Mouse (Mus musculus) limb, embryonic 14.5 days (tissue): ENCODE results near the gene Tnfsf12. TPM values are rescaled to one million over a fixed set of nuclear protein-coding genes. Genes with fewer than 3 reads are reported as not detected.
A peak's percentile ranks its signal among the peaks of the same experiment; 100 is the strongest.

ENCODE experiments used
- ATAC-seq: fragments of 200-750 bp; cut with Nextera tagmentation; 2 replicates; pipeline ENCODE4 v1.8.0; 2017; ENCODE audit warnings: low read depth, moderate number of reproducible peaks, moderate TSS enrichment; ENCODE audit not compliant: low FRiP score
- DNase-seq: peaks from one replicate; pipeline ENCODE4 v3.0.0-alpha.2; 2015; ENCODE audit warnings: low spot score
- H3K27ac ChIP-seq: fragments of 300-500 bp; sonication (generic); replicated peaks from 2 replicates; pipeline ENCODE4 v1.5.1; 2014; ENCODE audit warnings: low read depth, mild to moderate bottlenecking, low read length, moderate library complexity, mixed read lengths
- H3K27me3 ChIP-seq: fragments of 300-500 bp; sonication (generic); 2 replicates; pipeline ENCODE4 v1.6.1; 2014; ENCODE audit warnings: low read length, mixed read lengths; ENCODE audit not compliant: control insufficient read depth, insufficient read depth
- H3K36me3 ChIP-seq: fragments of 300-500 bp; sonication (generic); 2 replicates; pipeline ENCODE4 v1.6.1; 2014; ENCODE audit warnings: mild to moderate bottlenecking, low read length, moderate library complexity, mixed read lengths; ENCODE audit not compliant: control insufficient read depth, insufficient read depth
- H3K4me1 ChIP-seq: fragments of 300-500 bp; sonication (generic); 2 replicates; pipeline ENCODE4 v1.6.1; 2014; ENCODE audit warnings: antibody characterized with exemption, low read length, mixed read lengths; ENCODE audit not compliant: control insufficient read depth, insufficient read depth
- H3K4me2 ChIP-seq: fragments of 300-500 bp; sonication (generic); replicated peaks from 2 replicates; pipeline ENCODE4 v1.6.1; 2014; ENCODE audit warnings: low read depth, mild to moderate bottlenecking, low read length, moderate library complexity; ENCODE audit not compliant: severe bottlenecking
- H3K4me3 ChIP-seq: fragments of 300-500 bp; sonication (generic); replicated peaks from 2 replicates; pipeline ENCODE4 v1.5.1; 2014; ENCODE audit warnings: low read length
- H3K9ac ChIP-seq: fragments of 300-500 bp; sonication (generic); 2 replicates; pipeline ENCODE4 v1.6.1; 2014; ENCODE audit warnings: mild to moderate bottlenecking, low read depth, low read length, moderate library complexity; ENCODE audit not compliant: severe bottlenecking
- H3K9me3 ChIP-seq: fragments of 300-500 bp; sonication (generic); 2 replicates; pipeline ENCODE4 v1.6.1; 2016; ENCODE audit warnings: low read length; ENCODE audit not compliant: control insufficient read depth
- POLR2A ChIP-seq: fragments of 200-500 bp; IDR thresholded peaks from 2 replicates; pipeline ENCODE4 v1.8.0; 2012; ENCODE audit warnings: inconsistent platforms, mild to moderate bottlenecking, moderate library complexity, borderline replicate concordance; ENCODE audit not compliant: insufficient read depth, insufficient read length; ENCODE audit errors: extremely low read depth
- WGBS: fragments of 180-500 bp; shearing (Covaris S2); extraction: QIAGEN DNeasy Blood & Tissue Kit; methylation state at CpG from one replicate; pipeline ENCODE4 v1.1.7; 2014; 5-methylcytosine and 5-hydroxymethylcytosine counted together
- polyA plus RNA-seq, 2 experiments: library from polyadenylated mRNA; depleted of rRNA in 1 of 2; stranded (reverse) in 1 of 2; unstranded in 1 of 2; fragments of >200 nt; fragmentation: Nextera tagmentation in 1 of 2; extraction: Ambion mirVana in 1 of 2; gene quantifications; 2 replicates each; pipeline versions ENCODE4 v1.2.1 to v1.2.3; 2012 to 2014

Gene Tnfsf12
- polyA plus RNA-seq, 2 experiments, result 13.7 to 22.9 TPM

DNA sequence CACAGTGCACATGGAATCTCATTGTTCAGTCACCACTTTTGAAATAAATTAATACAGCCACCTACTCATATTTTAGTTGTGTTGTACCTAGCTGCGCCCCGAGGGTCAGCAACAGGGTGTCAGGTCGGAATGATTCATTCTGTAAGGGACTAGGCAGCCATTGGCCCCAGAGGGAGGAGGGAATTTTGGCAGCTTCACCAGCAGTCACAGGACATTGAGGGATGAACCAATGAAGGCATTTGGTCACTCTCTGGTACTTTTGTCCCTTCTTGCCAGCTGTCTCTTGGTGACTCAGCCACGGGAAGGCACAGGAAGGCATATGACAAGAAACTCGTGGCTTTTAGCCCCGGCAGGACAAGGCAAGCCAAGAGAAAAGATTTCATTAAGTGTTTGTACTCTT is 31.9 kb downstream of the Tnfsf12 start:
- no peak overlapping the region for H3K4me2 ChIP-seq

DNA sequence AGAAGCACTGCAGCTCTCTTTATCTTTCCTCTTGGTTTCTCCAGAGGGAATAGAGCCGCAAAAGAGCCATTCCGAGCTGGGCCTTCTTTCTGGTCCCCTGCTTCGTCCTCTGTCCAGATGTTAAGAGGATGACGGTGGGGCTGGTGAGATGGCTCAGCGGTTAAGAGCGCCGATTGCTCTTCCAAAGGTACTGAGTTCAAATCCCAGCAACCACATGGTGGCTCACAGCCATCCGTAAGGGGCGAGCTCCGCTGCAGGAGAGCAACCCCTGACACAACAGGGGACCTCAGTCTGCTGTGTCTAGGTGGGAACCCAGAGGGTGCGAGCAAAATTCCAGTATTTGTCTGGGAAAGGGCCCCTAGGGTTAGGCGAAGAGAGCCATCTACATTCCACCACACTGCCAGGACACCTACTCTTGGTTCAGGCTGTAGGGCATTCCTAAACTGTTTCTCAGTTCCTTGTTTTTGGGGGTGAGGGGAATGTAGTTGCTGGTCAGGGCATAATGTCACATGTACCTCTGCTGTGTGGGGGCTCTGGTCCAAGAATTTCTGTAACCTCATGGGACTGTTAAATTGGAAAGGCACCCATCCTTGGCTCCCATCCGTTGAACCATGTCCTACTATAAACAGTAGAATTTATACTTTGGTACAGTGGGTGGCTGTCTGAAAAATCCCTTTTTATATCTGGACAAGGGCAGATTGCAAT is 32.5 kb downstream of the Tnfsf12 start:
- peak overlapping the region; percentile 64 for H3K9ac ChIP-seq
- no peak for DNase-seq
- peaks cover 10% of the 10 kb centered on the region for H3K4me1 ChIP-seq
- H3K27ac ChIP-seq, result peak overlapping the region; percentile 93
- H3K9me3 ChIP-seq, result no peaks in the 10 kb centered on the region
- H3K27me3 ChIP-seq, result no peaks in the 10 kb centered on the region
- WGBS, result 71% methylated on average over 13 of the region's 13 CpGs
- H3K36me3 ChIP-seq, result peaks cover 64% of the 10 kb centered on the region
- no peak for ATAC-seq
- TF ChIP-seq POLR2A, result no peak
- peak overlapping the region; percentile 52 for H3K4me2 ChIP-seq
- peak overlapping the region; percentile 54 for H3K4me3 ChIP-seq

More for the DNA sequence above, 31.9 kb downstream of the Tnfsf12 start:
- no peaks in the 10 kb centered on the region for H3K27me3 ChIP-seq
- peaks cover 64% of the 10 kb centered on the region for H3K36me3 ChIP-seq
- no peak overlapping the region; the same call in 1 of the 2 replicates for H3K27ac ChIP-seq
- no peaks in the 10 kb centered on the region for H3K9me3 ChIP-seq
- no peak overlapping the region for H3K4me3 ChIP-seq
- 84% methylated on average over 6 of the region's 6 CpGs for WGBS
- peaks cover 10% of the 10 kb centered on the region for H3K4me1 ChIP-seq
- no peak overlapping the region for H3K9ac ChIP-seq
- TF ChIP-seq POLR2A, result no peak
- ATAC-seq (no peak), DNase-seq (no peak)

GRCm38 (mm10) chr11:69662213-69662966 is 33.3 kb downstream of the Tnfsf12 start, which contains the start of gene Mpdu1:
Gene Mpdu1 (minus strand): TSS chr11:69662642.
- peak within 1 kb of the TSS; percentile 64 for H3K9ac ChIP-seq
- peak; percentile 94 for DNase-seq
- H3K4me2 ChIP-seq, result peak within 1 kb of the TSS; percentile 52
- H3K27ac ChIP-seq, result peak within 1 kb of the TSS; percentile 93
- peaks cover 10% of the 10 kb centered on the region for H3K4me1 ChIP-seq
- WGBS, result under 1% methylated on average over 48 of the region's 48 CpGs
- peak; percentile 90; the same call in 1 of the 2 replicates for TF ChIP-seq POLR2A
- no peaks in the 10 kb centered on the region for H3K27me3 ChIP-seq
- peak within 1 kb of the TSS; percentile 54 for H3K4me3 ChIP-seq
- H3K9me3 ChIP-seq, result no peaks in the 10 kb centered on the region
- ATAC-seq, result peak; percentile 92
- H3K36me3 ChIP-seq, result peaks cover 64% of the 10 kb centered on the region

- ATAC-seq, result no peak
Observed at GRCm38 (mm10) chr11:69661221-69661881, 34.3 kb downstream of the Tnfsf12 start.

DNA sequence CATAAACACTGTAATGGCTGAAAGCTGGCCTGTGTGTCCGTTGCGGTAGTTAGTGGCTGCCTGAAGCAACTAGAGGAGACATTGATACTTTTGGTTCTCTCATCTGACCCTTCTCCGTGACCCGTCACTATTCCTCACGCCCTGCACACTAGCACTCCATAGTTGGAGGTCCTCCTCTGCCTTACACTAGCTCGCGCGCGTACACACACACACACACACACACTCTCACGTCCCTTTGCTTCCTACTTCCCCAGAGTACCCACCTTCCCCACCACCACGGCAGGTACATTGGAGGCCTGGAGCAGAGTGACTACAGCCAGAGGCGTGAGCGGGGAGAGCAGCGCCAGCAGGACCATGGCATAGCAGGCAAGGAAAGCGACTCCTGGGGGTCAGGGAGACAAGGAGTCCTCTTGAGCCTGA is 38.2 kb downstream of the Tnfsf12 start:
- no peaks in the 10 kb centered on the region for H3K27me3 ChIP-seq
- ATAC-seq, result no peak
- H3K9ac ChIP-seq, result no peak overlapping the region
- H3K4me2 ChIP-seq, result no peak overlapping the region
- peaks cover 67% of the 10 kb centered on the region for H3K36me3 ChIP-seq
- DNase-seq, result no peak
- no peak overlapping the region for H3K4me3 ChIP-seq
- no peak overlapping the region for H3K27ac ChIP-seq
- WGBS, result 85% methylated on average over 15 of the region's 15 CpGs
- H3K9me3 ChIP-seq, result no peaks in the 10 kb centered on the region
- no peak for TF ChIP-seq POLR2A
- H3K4me1 ChIP-seq, result peaks cover 15% of the 10 kb centered on the region

More at GRCm38 (mm10) chr11:69661221-69661881, 34.3 kb downstream of the Tnfsf12 start:
- peaks cover 10% of the 10 kb centered on the region for H3K4me1 ChIP-seq
- H3K27me3 ChIP-seq, result no peaks in the 10 kb centered on the region
- WGBS, result 85% methylated on average over 3 of the region's 3 CpGs
- peak overlapping the region; percentile 54 for H3K4me3 ChIP-seq
- peak overlapping the region; percentile 64 for H3K9ac ChIP-seq
- H3K9me3 ChIP-seq, result no peaks in the 10 kb centered on the region
- no peak for DNase-seq
- H3K36me3 ChIP-seq, result peaks cover 64% of the 10 kb centered on the region
- peak overlapping the region; percentile 93; the same call in 1 of the 2 replicates for H3K27ac ChIP-seq
- peak overlapping the region; percentile 52 for H3K4me2 ChIP-seq
- TF ChIP-seq POLR2A, result no peak
